Mouse (Mus musculus) midbrain, embryonic 10.5 days (tissue): ENCODE measurements around the gene Iqcf3. TPM values are rescaled to one million over a fixed set of nuclear protein-coding genes. Genes with fewer than 3 reads are reported as not detected.
A peak's percentile ranks its signal among the peaks of the same experiment; 100 is the strongest.
"Not testable (repeated sequence)": the region's sequence is repeated elsewhere in the genome, so short reads cannot be mapped to it uniquely, and the experiment has no call there.

ENCODE experiments used
- DNase-seq: peaks from one replicate; pipeline ENCODE4 v3.0.0-alpha.2; 2017; ENCODE audit warnings: low spot score
- H3K27ac ChIP-seq: fragments of 300-500 bp; sonication (generic); replicated peaks from 2 replicates; pipeline ENCODE4 v1.5.1; 2016; ENCODE audit warnings: mild to moderate bottlenecking
- H3K27me3 ChIP-seq: fragments of 300-500 bp; sonication (generic); 2 replicates; pipeline ENCODE4 v1.6.1; 2016; ENCODE audit warnings: low read depth, mild to moderate bottlenecking; ENCODE audit not compliant: poor library complexity, severe bottlenecking
- H3K36me3 ChIP-seq: fragments of 300-500 bp; sonication (generic); 2 replicates; pipeline ENCODE4 v1.6.1; 2016; ENCODE audit warnings: mild to moderate bottlenecking, moderate library complexity
- H3K4me1 ChIP-seq: fragments of 300-500 bp; sonication (generic); 2 replicates; pipeline ENCODE4 v1.6.1; 2016
- H3K4me3 ChIP-seq: fragments of 300-500 bp; sonication (generic); 2 replicates; pipeline ENCODE4 v1.5.1; 2016; ENCODE audit warnings: mild to moderate bottlenecking, moderate library complexity
- H3K9me3 ChIP-seq: fragments of 300-500 bp; sonication (generic); replicated peaks from 2 replicates; pipeline ENCODE4 v1.6.1; 2016; ENCODE audit warnings: mild to moderate bottlenecking
- WGBS: fragments of 180-500 bp; shearing (Covaris S2); methylation state at CpG from one replicate; pipeline ENCODE4 v1.1.7; 2016; 5-methylcytosine and 5-hydroxymethylcytosine counted together
- polyA plus RNA-seq: library from polyadenylated mRNA; unstranded; fragments of >200 nt; fragmentation: Nextera tagmentation; extraction: Ambion mirVana; gene quantifications from 2 replicates; pipeline ENCODE4 v1.2.1, GENCODE M21; 2016

The Iqcf3 gene
- polyA plus RNA-seq, 1 experiment from 2014 or later: not detected

DNA sequence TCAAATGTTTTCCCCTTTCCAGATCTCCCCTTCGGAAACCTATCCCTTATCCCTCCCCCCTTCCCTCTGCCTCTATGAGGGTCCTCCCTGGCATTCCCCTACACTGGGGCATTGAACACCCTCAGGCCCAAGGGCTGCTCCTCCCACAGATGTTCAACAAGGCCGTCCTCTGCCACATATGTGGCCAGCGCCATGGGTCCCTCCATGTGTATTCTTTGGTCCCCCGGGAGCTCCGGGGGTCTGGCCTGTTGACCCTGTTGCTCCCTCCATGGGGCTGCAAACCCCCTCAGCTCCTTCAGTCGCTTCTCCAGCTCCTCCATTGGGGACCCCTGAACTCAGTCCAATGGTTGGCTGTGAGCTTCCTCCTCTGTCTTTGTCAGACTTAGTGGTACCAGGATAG, 73.8 kb downstream of the Iqcf3 start:
- H3K9me3 ChIP-seq, DNase-seq, H3K4me3 ChIP-seq, H3K27me3 ChIP-seq, H3K27ac ChIP-seq, H3K4me1 ChIP-seq: not testable (repeated sequence)
- peaks cover 39% of the 10 kb centered on the region for H3K36me3 ChIP-seq
- 90% methylated on average over 6 of the region's 6 CpGs for WGBS

DNA sequence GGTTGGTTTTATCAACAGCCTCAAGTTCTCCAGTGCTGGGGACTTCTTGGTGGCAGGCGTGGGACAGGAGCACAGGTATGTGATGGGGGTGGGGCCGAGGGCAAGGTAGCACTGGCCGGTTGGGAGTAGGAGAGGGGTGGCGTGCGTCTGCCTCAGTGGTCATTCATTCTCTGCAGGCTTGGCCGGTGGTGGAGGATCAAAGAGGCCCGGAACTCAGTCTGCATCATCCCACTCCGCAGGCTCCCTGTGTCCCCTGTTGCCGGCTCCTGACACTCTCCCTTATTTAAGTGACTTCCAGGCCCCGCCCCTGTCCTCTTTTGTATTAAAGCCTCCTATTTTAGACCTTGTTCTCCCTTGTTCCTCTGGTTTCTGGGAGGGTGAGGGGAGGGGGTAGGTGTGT, 76.4 kb downstream of the Iqcf3 start:
- no peak for DNase-seq
- Histone ChIP-seq H3K27ac (no peak overlapping the region), H3K36me3 (peaks cover 63% of the 10 kb centered on the region), H3K4me1 (no peaks in the 10 kb centered on the region), H3K9me3 (no peaks in the 10 kb centered on the region), H3K27me3 (no peaks in the 10 kb centered on the region), H3K4me3 (no peak overlapping the region)
- WGBS: 81% methylated on average over 10 of the region's 10 CpGs

DNA sequence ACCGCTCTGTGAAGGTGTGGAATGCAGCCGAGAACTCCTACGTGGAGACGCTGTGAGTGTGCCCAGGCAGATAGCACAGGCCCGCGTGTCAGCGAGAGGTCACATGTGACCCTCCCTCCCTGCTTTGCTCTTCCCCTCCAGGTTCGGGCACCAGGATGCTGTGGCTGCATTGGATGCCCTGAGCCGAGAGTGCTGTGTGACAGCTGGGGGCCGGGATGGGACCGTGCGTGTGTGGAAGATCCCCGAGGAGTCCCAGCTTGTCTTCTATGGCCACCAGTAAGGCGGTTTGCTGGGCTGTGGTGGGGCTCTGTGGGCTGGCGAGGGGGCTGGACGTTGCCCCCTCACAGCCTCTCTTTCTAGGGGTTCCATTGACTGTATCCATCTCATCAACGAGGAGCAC, 77.8 kb downstream of the Iqcf3 start:
- 94% methylated on average over 17 of the region's 17 CpGs for WGBS
- H3K27me3 ChIP-seq: no peaks in the 10 kb centered on the region
- no peak overlapping the region for H3K4me3 ChIP-seq
- no peak overlapping the region for H3K27ac ChIP-seq
- DNase-seq: no peak
- H3K9me3 ChIP-seq: no peaks in the 10 kb centered on the region
- peaks cover 75% of the 10 kb centered on the region for H3K36me3 ChIP-seq
- H3K4me1 ChIP-seq: no peaks in the 10 kb centered on the region

DNA sequence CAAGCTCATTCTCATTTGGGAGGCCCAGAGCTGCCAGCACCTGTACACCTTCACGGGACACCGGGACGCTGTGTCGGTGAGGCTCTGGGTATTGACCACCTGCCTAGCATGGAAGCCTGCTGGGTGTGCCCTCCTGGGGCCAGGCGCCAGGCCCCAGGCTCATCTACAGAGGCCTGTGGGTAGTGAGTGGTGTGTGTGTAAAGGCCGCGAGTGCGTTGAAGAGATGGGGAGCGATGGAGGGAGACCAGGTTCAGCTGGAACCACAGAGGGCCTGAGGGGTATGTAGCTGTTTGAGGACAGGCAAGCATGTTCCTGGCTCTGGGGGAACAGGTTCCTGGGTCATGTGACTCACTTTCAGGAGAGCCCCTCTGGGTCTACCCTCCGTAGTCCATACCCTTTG, 78.3 kb downstream of the Iqcf3 start:
- Histone ChIP-seq H3K27ac (no peak overlapping the region), H3K4me3 (no peak overlapping the region), H3K36me3 (peaks cover 75% of the 10 kb centered on the region), H3K4me1 (peaks cover 4% of the 10 kb centered on the region), H3K27me3 (no peaks in the 10 kb centered on the region), H3K9me3 (no peaks in the 10 kb centered on the region)
- no peak for DNase-seq
- WGBS: 95% methylated on average over 10 of the region's 10 CpGs

DNA sequence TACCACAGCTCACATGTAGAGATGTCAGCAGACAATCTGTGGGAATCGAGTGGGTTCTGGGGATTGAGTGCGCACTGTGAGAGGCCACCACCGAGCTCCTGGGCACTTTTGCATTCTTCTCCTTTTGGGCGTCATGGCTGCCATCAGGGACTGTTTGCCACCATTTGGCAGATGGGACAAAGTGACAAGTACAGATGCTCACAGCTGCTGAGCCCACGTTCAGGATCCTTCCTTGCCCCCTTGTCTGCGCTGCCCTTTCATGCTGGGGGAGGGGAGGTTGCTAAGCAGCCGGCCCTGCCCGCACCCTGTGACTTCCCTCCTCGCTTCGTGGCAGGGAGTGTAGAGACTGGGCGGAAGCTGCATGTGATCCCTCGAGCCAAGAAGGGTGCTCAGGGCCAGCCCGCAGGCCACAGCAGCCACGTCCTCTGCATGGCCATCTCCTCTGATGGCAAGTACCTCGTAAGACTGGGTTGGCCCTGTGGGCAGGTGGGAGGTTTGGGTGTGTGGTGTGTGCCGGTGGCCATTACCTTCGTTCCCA, 78.8 kb downstream of the Iqcf3 start:
- no peak overlapping the region for H3K4me3 ChIP-seq

GRCm38 (mm10) chr9:106481676-106482075, 79.8 kb downstream of the Iqcf3 start:
- no peak for DNase-seq
- Histone ChIP-seq H3K4me1 (peaks cover 17% of the 10 kb centered on the region), H3K4me3 (no peak overlapping the region), H3K36me3 (peaks cover 75% of the 10 kb centered on the region), H3K9me3 (no peaks in the 10 kb centered on the region), H3K27me3 (no peaks in the 10 kb centered on the region), H3K27ac (no peak overlapping the region)
- WGBS: 94% methylated on average over 13 of the region's 13 CpGs

More for the DNA sequence above, 78.8 kb downstream of the Iqcf3 start:
- WGBS: 88% methylated on average over 17 of the region's 17 CpGs
- Histone ChIP-seq H3K27ac (no peak overlapping the region), H3K36me3 (peaks cover 75% of the 10 kb centered on the region), H3K4me1 (peaks cover 9% of the 10 kb centered on the region), H3K27me3 (no peaks in the 10 kb centered on the region), H3K9me3 (no peaks in the 10 kb centered on the region)
- no peak for DNase-seq

DNA sequence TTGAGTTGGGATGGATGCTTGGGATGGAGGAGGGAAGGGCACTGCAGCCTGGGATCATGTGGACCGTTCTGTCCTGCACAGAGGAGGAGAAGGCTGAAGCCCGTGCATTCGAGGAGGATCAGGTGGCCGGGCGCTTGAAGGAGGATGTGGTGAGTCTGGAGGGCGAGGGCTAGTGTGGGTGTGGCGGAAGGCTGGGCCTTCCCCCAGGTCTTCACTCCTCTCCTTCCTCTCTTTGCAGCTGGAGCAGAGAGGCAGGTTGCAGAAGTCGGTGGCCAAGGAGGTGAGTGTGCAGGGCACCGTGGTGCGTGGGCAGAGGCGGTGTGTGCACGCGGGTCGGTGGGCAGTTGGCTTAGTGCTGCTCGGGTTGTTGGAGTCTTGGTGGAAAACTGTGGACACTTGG, 80.4 kb downstream of the Iqcf3 start:
- Histone ChIP-seq H3K4me3 (no peak overlapping the region), H3K4me1 (peaks cover 23% of the 10 kb centered on the region), H3K27me3 (no peaks in the 10 kb centered on the region), H3K36me3 (peaks cover 70% of the 10 kb centered on the region), H3K27ac (no peak overlapping the region), H3K9me3 (no peaks in the 10 kb centered on the region)
- DNase-seq: no peak
- 97% methylated on average over 15 of the region's 15 CpGs for WGBS

DNA sequence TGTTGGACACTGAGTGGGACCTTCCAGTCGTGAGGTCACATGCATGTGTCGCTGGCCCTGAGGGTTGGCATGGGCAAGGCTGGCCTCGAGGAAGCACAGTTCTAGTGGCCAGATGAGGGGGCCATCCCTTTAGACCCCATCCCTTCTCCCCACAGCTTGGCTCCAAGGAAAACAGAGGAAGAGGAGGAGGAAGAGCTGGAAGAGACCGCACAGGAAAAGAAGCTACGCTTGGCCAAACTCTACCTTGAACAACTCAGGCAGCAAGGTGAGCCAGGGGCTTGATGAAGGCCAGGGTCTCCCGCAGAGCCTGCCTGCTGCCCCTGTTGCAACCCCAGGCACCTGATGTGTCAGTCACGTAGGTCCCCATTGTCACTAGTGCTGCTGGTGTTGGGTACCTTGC, 80.9 kb downstream of the Iqcf3 start:
- Histone ChIP-seq H3K27me3 (no peaks in the 10 kb centered on the region), H3K9me3 (no peaks in the 10 kb centered on the region), H3K4me3 (no peak overlapping the region), H3K36me3 (peaks cover 65% of the 10 kb centered on the region), H3K4me1 (peaks cover 28% of the 10 kb centered on the region), H3K27ac (no peak overlapping the region)
- no peak for DNase-seq
- WGBS: 95% methylated on average over 7 of the region's 7 CpGs

DNA sequence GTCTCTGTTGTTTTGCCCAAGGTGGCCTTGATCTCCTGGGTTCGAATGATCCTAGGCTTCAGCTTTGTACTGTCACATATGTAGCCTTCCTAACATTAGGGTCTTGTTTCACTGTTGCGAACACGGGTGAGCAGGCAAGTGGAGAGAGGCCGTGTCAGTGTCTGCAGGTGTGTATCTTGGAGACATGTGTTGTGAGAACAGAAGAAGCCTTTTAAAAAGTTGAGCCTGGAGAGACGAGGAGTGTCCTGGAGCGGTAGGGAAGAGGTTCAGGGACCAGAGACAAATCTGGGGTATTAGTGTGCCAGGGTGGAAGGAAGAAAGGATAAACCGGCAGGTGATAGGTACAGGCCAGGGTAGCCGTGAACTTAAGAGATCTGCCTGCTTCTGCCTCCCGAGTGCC, 83.3 kb downstream of the Iqcf3 start:
- Histone ChIP-seq H3K4me1 (peaks cover 51% of the 10 kb centered on the region), H3K4me3 (peak overlapping the region; percentile 84), H3K36me3 (peaks cover 40% of the 10 kb centered on the region), H3K27ac (no peak overlapping the region), H3K27me3 (peaks cover 3% of the 10 kb centered on the region; the same call in 1 of the 2 replicates), H3K9me3 (no peaks in the 10 kb centered on the region)
- DNase-seq: no peak
- WGBS: 86% methylated on average over 9 of the region's 9 CpGs

DNA sequence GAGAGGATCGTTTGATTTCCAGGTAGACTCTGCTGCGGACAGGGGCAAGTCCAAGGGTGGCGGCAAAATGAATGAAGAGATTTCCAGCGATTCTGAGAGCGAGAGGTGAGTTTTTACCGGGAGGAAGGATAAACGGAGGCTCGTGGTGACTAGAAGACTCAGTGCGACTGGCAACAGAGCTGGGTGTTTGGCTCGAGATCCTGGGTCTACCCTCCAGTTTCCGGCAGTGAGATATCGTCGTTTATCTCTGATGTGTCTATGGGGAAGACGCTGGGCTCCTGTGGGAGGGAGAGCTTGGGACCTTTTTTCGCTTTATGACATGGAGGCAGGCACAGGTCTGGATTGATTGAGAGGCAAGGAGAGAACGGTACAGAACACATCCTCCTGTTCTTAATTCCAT, 83.8 kb downstream of the Iqcf3 start:
- Histone ChIP-seq H3K36me3 (peaks cover 36% of the 10 kb centered on the region), H3K4me1 (peaks cover 56% of the 10 kb centered on the region), H3K27ac (peak overlapping the region; percentile 80), H3K9me3 (no peaks in the 10 kb centered on the region), H3K4me3 (peak overlapping the region; percentile 84), H3K27me3 (peaks cover 7% of the 10 kb centered on the region; the same call in 1 of the 2 replicates)
- WGBS: 9% methylated on average over 16 of the region's 16 CpGs
- no peak for DNase-seq

DNA sequence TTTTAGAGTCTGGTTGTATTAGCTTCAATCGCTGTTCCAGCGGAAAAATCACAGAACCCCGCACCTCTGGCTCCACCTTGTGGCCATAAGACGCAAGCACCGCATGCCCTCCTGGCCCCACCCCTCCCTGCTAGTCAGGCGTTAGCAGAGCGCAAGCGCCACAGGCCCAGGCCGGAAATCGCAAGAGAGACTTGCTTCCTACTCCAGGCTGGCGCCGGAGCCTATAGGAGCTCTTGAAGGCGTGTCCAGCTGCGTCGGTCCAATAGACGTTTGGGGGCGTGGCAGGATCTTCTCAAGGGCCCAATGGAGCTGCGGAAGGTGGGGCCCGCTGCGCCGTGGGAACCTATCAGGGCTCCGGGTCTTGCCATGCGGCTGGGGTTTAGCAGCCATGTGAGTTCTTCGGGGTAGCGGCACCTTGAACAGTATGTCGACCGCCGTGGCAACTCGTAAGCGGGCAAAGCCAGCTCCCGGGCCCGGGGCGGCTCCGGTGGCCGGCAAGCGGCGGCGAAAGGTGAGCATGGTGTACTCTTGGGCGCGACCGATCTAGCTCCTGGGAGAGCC, 84.4 kb downstream of the Iqcf3 start, which contains the start of gene Parp3:
Parp3 (minus strand) TSS at position 26 of the 561 bp plus-strand sequence.
- peak; percentile 99 for DNase-seq
- peak within 1 kb of the TSS; percentile 80 for H3K27ac ChIP-seq
- H3K4me1 ChIP-seq: peaks cover 62% of the 10 kb centered on the region
- H3K4me3 ChIP-seq: peak within 1 kb of the TSS; percentile 84
- WGBS: under 1% methylated on average over 41 of the region's 41 CpGs
- H3K9me3 ChIP-seq: no peaks in the 10 kb centered on the region
- peaks cover 7% of the 10 kb centered on the region; the same call in 1 of the 2 replicates for H3K27me3 ChIP-seq
- peaks cover 31% of the 10 kb centered on the region for H3K36me3 ChIP-seq

DNA sequence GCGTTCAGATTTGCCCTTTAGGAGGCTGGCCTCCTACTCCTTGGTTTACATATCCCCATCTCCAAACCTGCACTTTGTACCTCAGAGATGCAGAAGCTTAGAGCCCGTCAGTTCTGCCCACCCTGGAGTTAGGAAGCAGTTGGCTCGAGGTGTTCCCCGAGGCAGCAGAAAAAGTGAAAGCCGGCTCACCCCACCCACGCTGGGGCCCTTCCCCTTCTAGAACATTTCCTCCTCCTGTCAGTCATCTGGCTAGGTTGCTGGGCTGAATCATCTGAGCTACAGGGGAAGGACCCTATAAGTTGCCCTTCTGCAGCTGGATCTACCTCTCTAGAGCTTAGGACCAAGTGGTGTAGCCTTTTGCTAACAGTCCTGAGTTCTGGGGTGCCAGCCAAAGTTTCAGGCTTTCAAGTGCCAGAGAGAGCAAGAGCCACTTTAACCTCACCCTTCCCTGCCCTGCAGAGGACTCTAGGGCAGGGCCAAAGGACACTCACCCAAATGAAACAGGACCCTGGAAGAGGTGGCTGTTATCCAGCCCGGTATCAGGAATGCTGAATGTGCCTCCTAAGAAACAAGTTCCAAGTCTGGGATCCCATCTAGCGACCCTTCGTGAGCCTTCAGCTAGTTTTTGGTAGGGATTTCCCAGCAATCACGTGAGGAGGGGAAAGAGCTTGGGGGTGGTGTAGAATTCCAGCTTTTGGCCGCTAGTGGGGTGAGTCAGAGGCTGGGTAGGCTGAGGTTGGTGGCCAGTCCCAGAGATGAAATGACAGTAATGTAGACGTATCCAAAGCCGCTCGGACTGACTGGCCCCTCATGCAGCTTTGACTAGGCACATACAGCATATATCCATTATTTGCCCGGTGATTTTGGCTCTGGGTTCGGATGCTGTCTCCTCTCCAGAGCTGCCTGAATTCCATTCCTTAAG, 85.2 kb downstream of the Iqcf3 start:
- no peak for DNase-seq
- H3K4me3 ChIP-seq: peak overlapping the region; percentile 84
- 40% methylated on average over 16 of the region's 16 CpGs for WGBS
- peak overlapping the region; percentile 80 for H3K27ac ChIP-seq
- H3K27me3 ChIP-seq: peaks cover 9% of the 10 kb centered on the region
- no peaks in the 10 kb centered on the region for H3K9me3 ChIP-seq
- peaks cover 24% of the 10 kb centered on the region for H3K36me3 ChIP-seq
- peaks cover 70% of the 10 kb centered on the region for H3K4me1 ChIP-seq

DNA sequence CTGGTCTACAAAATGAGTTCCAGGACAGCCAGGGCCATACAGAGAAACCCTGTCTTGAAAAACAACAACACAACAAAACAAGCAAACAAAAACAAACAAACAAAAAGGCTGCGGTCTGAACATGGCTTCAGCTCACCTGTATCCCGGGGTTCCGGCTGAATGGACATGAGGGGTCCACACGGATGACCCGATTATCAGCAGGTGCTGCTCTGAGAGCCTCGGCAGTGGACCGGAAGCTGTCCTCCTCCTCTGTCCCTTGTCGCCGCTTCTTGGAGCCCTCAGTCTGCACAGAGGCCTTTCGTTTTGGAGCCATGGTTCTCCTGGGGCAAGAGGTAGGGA, 85.8 kb downstream of the Iqcf3 start, which contains the start of gene Rrp9:
Rrp9 (plus strand) TSS at position 301 of the 339 bp plus-strand sequence.
- Histone ChIP-seq H3K27me3 (peaks cover 14% of the 10 kb centered on the region), H3K4me3 (peak within 1 kb of the TSS; percentile 84), H3K9me3 (no peaks in the 10 kb centered on the region), H3K36me3 (peaks cover 18% of the 10 kb centered on the region), H3K27ac (peak within 1 kb of the TSS; percentile 84), H3K4me1 (peaks cover 72% of the 10 kb centered on the region)
- 92% methylated on average over 10 of the region's 10 CpGs for WGBS
- no peak for DNase-seq
